Mouse (Mus musculus): Measurements from ENCODE around the gene Ppp1r12a. TPM values are rescaled to one million over a fixed set of nuclear protein-coding genes. Genes with fewer than 3 reads are reported as not detected.

The Ppp1r12a gene
- total RNA-seq, 2 experiments from 2014 or later: 134 to 136 TPM

DNA sequence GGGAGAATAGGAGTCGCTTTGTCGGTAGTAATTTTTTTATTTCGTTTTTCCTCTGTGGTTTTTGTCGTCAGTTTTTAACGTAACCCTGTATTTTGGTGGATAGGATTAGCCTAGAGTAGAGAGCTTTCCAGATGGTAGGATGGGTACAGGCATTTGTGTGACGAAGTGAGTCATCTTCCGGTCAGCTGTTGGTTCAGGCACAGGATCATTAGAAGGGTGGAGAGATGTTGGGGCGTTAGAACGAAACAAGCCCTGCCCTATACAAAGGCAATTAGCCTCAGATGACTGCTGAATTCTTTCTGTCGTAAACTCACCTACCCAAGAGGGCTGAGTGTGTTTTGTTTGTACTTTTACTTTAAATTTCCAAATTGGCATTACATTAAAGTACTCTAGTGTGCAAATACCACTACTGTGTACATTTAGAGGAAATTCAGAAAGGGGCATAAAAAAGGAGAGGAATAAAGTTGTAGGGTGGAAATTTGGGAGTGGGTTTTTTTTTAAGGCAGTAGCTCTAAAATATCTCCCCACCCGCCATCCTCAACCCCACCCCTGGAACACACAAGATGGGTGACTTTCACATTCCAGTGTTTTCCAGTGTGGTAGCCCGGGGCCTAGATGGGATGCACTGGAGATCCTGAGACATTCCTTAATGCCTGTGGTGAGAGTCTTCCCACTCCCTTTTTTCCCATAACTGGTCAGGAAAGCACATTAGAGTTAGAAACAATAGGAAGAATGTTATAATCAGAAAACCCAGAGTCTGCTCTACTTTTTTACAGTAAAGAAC lies 129.9 kb downstream of the Ppp1r12a start:
- no peak for DNase-seq

DNA sequence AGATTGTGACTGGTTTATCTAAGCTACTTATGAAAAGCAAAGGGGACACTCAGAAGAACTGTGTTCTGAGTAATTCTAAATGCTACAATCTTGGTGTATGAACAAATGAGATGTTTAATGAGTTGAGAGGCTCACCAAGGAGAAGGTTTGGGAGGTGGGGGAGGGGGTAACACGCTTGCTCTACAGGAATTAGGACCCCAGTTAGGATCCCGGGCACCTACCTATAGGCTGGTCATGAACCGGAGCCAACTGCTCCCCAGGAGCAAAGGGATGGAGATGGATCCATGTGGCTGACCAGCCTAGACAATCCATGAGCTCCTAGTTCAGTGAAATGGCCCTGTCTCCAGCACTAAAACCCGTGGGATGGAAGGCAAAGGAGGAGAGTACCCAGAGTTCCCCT lies 130.7 kb downstream of the Ppp1r12a start:
- DNase-seq: no peak

- no peak for DNase-seq
Measured at GRCm38 (mm10) chr10:108293620-108294195, 131.7 kb downstream of the Ppp1r12a start.

- no peak for DNase-seq
Measured at GRCm38 (mm10) chr10:108294766-108295165, 132.8 kb downstream of the Ppp1r12a start.

DNA sequence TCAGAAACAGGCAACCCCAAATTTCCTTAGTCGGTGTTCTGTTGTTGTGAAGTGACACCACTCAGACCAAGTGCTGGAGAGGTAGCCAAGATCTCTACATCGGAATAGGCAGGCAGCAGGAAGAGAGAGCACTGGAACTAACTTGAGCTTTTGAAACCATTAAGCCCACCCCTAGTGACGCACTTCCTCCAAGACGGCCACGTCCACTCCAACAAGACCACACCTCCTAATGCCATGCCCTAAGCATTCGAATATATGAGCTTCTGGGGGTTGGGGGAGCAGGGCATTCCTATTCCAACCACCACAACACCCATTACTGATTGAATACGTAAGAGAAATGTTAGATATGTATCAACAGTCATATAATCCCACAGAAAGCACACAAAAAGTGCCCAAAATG lies 134.5 kb downstream of the Ppp1r12a start:
- no peak for DNase-seq

- no peak for DNase-seq
Measured at GRCm38 (mm10) chr10:108298261-108298660, 136.3 kb downstream of the Ppp1r12a start.

GRCm38 (mm10) chr10:108298841-108299545 lies 137.0 kb downstream of the Ppp1r12a start:
- DNase-seq: no peak

DNA sequence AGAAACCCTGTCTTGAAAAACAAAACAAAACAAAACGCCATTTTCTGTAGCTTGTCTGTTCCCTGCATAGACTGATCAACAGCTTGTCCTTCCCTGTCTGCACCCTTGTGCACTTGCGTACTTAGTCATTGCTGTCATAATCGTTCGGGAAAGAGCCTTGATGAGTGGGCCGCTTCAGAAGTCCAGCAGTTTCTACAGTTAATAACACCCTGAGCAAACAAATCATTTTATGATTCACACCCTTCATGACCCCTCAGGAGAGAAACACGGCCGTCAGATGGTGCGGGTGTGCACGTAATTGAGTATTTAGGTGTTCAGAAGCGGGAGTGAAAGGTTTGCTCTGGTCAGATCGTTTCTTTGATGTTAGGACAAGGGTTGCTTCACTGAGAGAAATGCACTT lies 137.8 kb downstream of the Ppp1r12a start:
- no peak for DNase-seq

DNA sequence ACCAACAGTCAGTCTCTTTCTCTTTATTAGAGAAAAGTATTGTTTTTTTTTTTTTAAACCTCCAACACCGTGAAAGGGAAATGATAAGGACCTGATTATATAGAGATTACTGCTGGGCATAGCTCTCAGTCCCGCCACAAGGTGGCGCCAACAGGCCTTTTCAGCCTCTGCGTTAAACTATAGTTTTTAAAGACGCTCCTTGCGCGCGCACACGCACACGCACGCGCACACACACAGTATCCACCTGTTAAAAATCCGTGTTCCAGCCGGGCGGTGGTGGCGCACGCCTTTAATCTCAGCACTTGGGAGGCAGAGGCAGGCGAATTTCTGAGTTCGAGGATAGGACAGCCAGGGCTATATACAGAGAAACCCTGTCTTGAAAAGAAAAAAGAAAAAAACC lies 138.8 kb downstream of the Ppp1r12a start:
- peak; percentile 61 to 73 for DNase-seq

DNA sequence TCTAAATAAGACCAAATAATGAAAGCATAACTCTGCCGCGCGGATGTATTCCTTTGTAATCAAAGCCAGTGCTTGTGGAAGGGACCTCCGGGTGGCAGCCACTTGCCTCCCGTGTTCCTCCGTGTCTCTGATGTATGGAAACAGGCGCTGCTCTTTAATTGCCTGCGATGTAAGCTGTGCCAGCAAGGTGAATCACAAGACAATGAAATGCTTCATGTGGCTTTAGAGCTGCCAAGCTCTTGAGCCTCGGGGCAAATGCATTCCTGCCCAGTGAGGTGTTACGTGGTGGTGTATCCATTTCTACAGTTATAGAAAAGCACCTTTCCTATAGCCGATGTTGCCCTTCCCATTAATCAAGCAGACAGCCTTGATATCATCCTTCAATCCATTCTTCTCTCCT lies 145.8 kb downstream of the Ppp1r12a start:
- DNase-seq: no peak

- no peak for DNase-seq
Measured at GRCm38 (mm10) chr10:108310195-108310594, 148.2 kb downstream of the Ppp1r12a start.

- DNase-seq: no peak
Measured at GRCm38 (mm10) chr10:108311396-108311795, 149.4 kb downstream of the Ppp1r12a start.

- DNase-seq: no peak
Measured at GRCm38 (mm10) chr10:108313845-108314244, 151.9 kb downstream of the Ppp1r12a start.

GRCm38 (mm10) chr10:108314396-108314795 lies 152.4 kb downstream of the Ppp1r12a start:
- no peak for DNase-seq

GRCm38 (mm10) chr10:108315236-108315635 lies 153.2 kb downstream of the Ppp1r12a start:
- DNase-seq: no peak

DNA sequence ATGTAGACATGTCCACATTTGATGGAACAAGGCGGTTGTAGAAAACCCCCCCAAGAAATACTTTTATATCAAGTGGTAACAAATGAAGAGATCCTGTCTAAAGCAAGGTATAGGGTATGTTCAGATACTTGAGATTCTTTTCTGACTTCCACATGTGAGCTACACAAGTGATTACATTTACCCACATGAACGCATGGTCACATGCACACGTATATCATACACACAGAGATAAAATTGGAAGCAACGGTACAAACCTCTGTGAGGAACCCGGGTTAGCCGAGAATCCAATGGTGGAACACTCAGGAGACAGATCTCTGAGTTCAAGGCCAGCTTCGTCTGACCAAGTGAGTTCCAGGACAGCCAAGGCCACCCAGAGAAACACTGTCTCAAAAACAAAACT lies 166.4 kb downstream of the Ppp1r12a start:
- DNase-seq: no peak

- DNase-seq: no peak
Measured at GRCm38 (mm10) chr10:108328983-108329382, 167.0 kb downstream of the Ppp1r12a start.

DNA sequence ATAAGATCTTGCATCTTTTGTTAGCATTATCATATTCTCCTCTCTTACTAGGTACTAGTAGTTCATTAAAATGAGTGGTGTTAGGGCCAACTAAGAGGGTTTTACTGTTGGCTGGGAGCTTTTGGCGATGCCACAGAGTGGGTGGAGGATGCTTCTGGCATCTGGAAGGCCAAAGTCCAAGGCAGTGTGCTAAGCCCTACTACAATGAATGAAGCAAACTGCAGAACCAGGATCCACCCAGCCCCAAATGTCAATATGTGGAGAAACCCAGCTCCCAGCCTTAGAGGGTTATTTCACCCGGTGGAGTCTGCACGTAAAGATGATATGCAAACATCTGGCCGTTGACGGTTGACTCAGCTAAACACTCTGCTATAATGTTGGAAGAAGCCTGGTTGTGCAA lies 167.8 kb downstream of the Ppp1r12a start:
- no peak for DNase-seq

GRCm38 (mm10) chr10:108330964-108331363 lies 169.0 kb downstream of the Ppp1r12a start:
- no peak for DNase-seq

DNA sequence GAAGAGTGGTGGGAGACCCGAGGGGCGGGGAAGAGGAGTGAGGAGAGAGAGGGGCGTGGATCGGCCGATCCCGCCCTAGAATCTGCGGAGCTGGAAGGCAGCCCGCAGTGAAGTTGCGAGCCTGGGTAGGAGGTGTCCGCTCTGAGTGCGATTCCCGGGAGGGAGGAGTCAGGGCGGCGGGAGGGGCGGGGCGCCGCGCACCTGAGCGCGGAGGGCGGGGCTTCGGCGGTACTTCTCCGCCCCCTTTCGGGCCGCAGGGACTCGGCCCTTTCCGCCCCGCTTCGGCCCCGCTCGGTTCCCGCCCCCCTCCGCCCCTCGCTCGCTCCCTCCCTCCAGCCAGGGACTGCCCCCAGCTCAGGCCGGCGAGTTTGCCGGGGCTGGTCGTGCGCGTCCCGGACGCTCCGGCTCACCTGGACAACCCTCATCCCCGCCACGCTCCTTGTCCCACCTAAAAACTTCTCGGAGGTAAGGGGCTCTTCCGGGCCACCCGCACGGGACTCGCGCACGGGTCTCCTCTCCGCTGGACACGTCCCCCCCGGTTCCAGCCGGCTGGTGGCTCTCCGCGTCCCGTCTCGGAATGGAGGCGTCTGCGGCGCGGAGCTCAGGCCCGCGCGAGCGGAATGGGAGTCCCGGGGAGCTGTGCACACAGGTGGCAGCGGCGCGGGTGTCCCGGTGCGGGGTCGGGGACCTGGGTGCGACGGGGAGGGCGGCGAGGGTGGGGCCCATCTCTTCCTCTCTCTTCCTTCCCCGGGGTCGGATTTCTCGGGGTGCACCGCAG lies 170.0 kb downstream of the Ppp1r12a start, which contains the start of gene Pawr:
Pawr (plus strand) TSS at position 338 of the 778 bp plus-strand sequence.
- peak; percentile 3 to 11 for DNase-seq

- DNase-seq: peak; percentile 17 to 27
Measured at GRCm38 (mm10) chr10:108332571-108333541, 170.9 kb downstream of the Ppp1r12a start.

All from layer of hippocampus, postnatal 36 days (tissue).